Mouse (Mus musculus) G1E (cell line): ENCODE measurements around the gene Fam120c. TPM values are rescaled to one million over a fixed set of nuclear protein-coding genes. Genes with fewer than 3 reads are reported as not detected.

ENCODE experiments used
- ATAC-seq: 2 replicates; pipeline ENCODE4 v1.8.0; 2016; ENCODE audit warnings: mild to moderate bottlenecking; ENCODE audit not compliant: insufficient number of reproducible peaks, poor library complexity, low FRiP score, severe bottlenecking; ENCODE audit errors: extremely low read depth
- DNase-seq: peaks from one replicate; pipeline ENCODE4 v3.0.0; 2012; ENCODE audit warnings: low spot score
- H3K27me3 ChIP-seq: 2 replicates; pipeline ENCODE4 v1.6.1; 2012; ENCODE audit warnings: mild to moderate bottlenecking, low read length, inconsistent platforms; ENCODE audit not compliant: insufficient read depth
- H3K36me3 ChIP-seq: replicated peaks from 2 replicates; pipeline ENCODE3; 2012; ENCODE audit warnings: mild to moderate bottlenecking, inconsistent platforms
- H3K4me1 ChIP-seq: 2 replicates; pipeline ENCODE4 v1.6.1; 2012; ENCODE audit warnings: low read depth, low read length, inconsistent platforms, mixed read lengths; ENCODE audit not compliant: insufficient read depth
- H3K4me3 ChIP-seq: 2 replicates; pipeline ENCODE4 v1.5.1; 2012; ENCODE audit warnings: low read depth, mild to moderate bottlenecking, inconsistent platforms, low read length, moderate library complexity, mixed read lengths
- H3K9me3 ChIP-seq: replicated peaks from 2 replicates; pipeline ENCODE4 v1.6.1; 2012; ENCODE audit warnings: inconsistent platforms
- CTCF ChIP-seq: IDR thresholded peaks from 2 replicates; pipeline ENCODE4 v1.5.1; 2012; ENCODE audit warnings: low read depth, low read length, inconsistent platforms, mixed read lengths
- GATA1 ChIP-seq: IDR thresholded peaks from 2 replicates; pipeline ENCODE4 v1.6.1; 2012; ENCODE audit warnings: borderline replicate concordance, low read length, inconsistent platforms, mixed read lengths
- GATA2 ChIP-seq: IDR thresholded peaks from 2 replicates; pipeline ENCODE4 v1.6.1; 2012; ENCODE audit warnings: low read depth, low read length, inconsistent platforms, borderline replicate concordance
- POLR2AphosphoS5 ChIP-seq: IDR thresholded peaks from 2 replicates; pipeline ENCODE4 v1.6.1; 2012; ENCODE audit warnings: low read depth, low read length, inconsistent platforms; ENCODE audit not compliant: insufficient replicate concordance
- TAL1 ChIP-seq: conservative IDR thresholded peaks from 2 replicates; pipeline ENCODE4 v1.6.1; 2012; ENCODE audit warnings: low read depth, low read length, inconsistent platforms, mixed read lengths
- polyA plus RNA-seq: library from polyadenylated mRNA; stranded (reverse); fragments of >175 nt; gene quantifications from 2 replicates; pipeline ENCODE4 v1.2.3, GENCODE M21; 2012
- total RNA-seq, 2 experiments: library from RNA; stranded (forward) in 1 of 2; stranded (reverse) in 1 of 2; fragments of 200-1000 nt in 1 of 2; fragments of >200 nt in 1 of 2; fragmentation: Nextera tagmentation in 1 of 2; gene quantifications; 2 replicates each; pipeline ENCODE4 v1.2.3; 2014 to 2017

The Fam120c gene
- total and polyA plus RNA-seq, 3 experiments = 1.5 to 8.2 (median 2.5) TPM

GRCm38 (mm10) chrX:151345333-151346125 lies 1.6 kb downstream of the Fam120c start:
- Histone ChIP-seq H3K4me1 (peaks cover 7% of the 10 kb centered on the region; the same call in 1 of the 2 replicates), H3K27me3 (no peaks in the 10 kb centered on the region), H3K4me3 (peak overlapping the region; percentile 82), H3K9me3 (no peaks in the 10 kb centered on the region), H3K36me3 (peaks cover 20% of the 10 kb centered on the region)
- no peak for DNase-seq
- ATAC-seq = no peak
- no peak for TF ChIP-seq GATA1
- TF ChIP-seq POLR2AphosphoS5 = no peak
- no peak for TF ChIP-seq CTCF
- TF ChIP-seq GATA2 = no peak
- TF ChIP-seq TAL1 = no peak

DNA sequence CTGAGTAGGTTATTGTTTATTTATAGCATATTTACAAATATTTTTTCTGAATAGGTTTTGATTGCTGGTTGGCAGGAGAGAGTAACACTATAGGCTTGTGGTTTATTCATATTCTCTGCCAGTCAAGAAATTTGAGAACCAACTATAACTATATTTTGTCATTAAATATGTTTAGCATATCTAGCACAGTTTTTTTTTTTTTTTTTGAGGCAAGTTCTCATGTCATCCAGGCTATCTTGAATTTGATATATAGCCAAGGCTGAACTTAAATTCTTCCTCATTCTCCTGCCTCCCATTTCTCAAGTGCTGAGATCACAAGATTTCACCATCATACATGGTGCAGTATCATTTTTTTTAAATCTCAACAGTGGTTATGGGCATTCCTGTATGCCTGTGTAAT lies 3.3 kb downstream of the Fam120c start:
- H3K27me3 ChIP-seq = no peaks in the 10 kb centered on the region
- peaks cover 26% of the 10 kb centered on the region for H3K36me3 ChIP-seq
- no peak overlapping the region for H3K4me3 ChIP-seq
- DNase-seq (no peak), ATAC-seq (no peak)
- TF ChIP-seq CTCF (no peak), GATA1 (no peak), POLR2AphosphoS5 (no peak), GATA2 (no peak), TAL1 (no peak)
- no peaks in the 10 kb centered on the region for H3K9me3 ChIP-seq
- peaks cover 9% of the 10 kb centered on the region; the same call in 1 of the 2 replicates for H3K4me1 ChIP-seq

- Histone ChIP-seq H3K4me1 (peaks cover 9% of the 10 kb centered on the region; the same call in 1 of the 2 replicates), H3K36me3 (peaks cover 29% of the 10 kb centered on the region), H3K9me3 (no peaks in the 10 kb centered on the region), H3K4me3 (no peak overlapping the region), H3K27me3 (no peaks in the 10 kb centered on the region)
- ATAC-seq = no peak
- no peak for TF ChIP-seq GATA2
- TF ChIP-seq TAL1 = no peak
- TF ChIP-seq POLR2AphosphoS5 = no peak
- no peak for TF ChIP-seq GATA1
- TF ChIP-seq CTCF = no peak
- DNase-seq = no peak
These were observed 5.3 kb downstream of the Fam120c start for GRCm38 (mm10) chrX:151349322-151349721.

GRCm38 (mm10) chrX:151418801-151419200 lies 74.8 kb downstream of the Fam120c start:
- TF ChIP-seq GATA2 (no peak), GATA1 (no peak), POLR2AphosphoS5 (no peak), TAL1 (no peak), CTCF (no peak)
- no peaks in the 10 kb centered on the region for H3K9me3 ChIP-seq
- ATAC-seq (no peak), DNase-seq (no peak)
- H3K36me3 ChIP-seq = no peaks in the 10 kb centered on the region
- no peak overlapping the region for H3K4me3 ChIP-seq
- no peaks in the 10 kb centered on the region for H3K27me3 ChIP-seq
- H3K4me1 ChIP-seq = no peaks in the 10 kb centered on the region

DNA sequence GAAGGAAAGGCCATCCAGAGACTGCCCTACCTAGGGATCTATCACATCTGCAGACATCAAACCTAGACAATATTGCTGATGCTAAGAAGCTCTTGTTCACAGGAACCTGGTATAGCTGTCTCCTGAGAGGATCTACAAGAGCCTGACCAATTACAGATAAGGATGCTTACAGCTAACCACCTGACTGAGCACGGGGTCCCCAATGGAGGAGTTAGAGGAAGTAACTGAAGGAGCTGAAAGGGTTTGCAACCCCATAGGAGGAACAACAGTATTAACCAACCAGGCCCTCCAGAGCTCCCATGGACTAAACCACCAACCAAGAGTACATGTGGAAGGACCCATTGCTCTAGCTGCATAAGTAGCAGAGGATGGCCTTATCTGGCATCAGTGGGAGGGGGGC lies 76.8 kb downstream of the Fam120c start:
- TF ChIP-seq CTCF = no peak
- no peaks in the 10 kb centered on the region for H3K4me1 ChIP-seq
- H3K27me3 ChIP-seq = no peaks in the 10 kb centered on the region
- DNase-seq (no peak), ATAC-seq (no peak)
- H3K9me3 ChIP-seq = no peaks in the 10 kb centered on the region
- no peak overlapping the region for H3K4me3 ChIP-seq
- H3K36me3 ChIP-seq = no peaks in the 10 kb centered on the region

GRCm38 (mm10) chrX:151443637-151444036 lies 99.7 kb downstream of the Fam120c start:
- no peaks in the 10 kb centered on the region for H3K36me3 ChIP-seq
- no peaks in the 10 kb centered on the region for H3K9me3 ChIP-seq
- DNase-seq = no peak
- no peak for TF ChIP-seq CTCF
- no peak for TF ChIP-seq GATA1
- no peak for TF ChIP-seq POLR2AphosphoS5
- TF ChIP-seq TAL1 = no peak
- no peak for TF ChIP-seq GATA2
- no peaks in the 10 kb centered on the region for H3K4me1 ChIP-seq
- ATAC-seq = no peak
- no peak overlapping the region for H3K4me3 ChIP-seq
- H3K27me3 ChIP-seq = no peaks in the 10 kb centered on the region
